ENCODE assay signal across 17 mouse cellular contexts in genomic region chr19:53801380-53801779, GRCm38 (mm10).
A peak's percentile ranks its signal among the peaks of the same experiment; 100 is the strongest.
DNase-seq lines count a peak whose midpoint lies in the region; ATAC-seq and TF ChIP-seq lines count a peak whose summit lies in the region.
"Had no signal": no experiment of that assay in that cellular context is flagged by ENCODE, and none has a peak within 500 bp of the region (broad histone marks: within the 10 kb centered on the region; RNA-seq: fewer than 3 reads in every experiment).

No protein-coding gene starts in this region.

- H3K4me1 ChIP-seq in heart, embryonic 16.5 days (ENCODE audit: control insufficient read depth, insufficient read depth, low read length), result peaks cover 78% of the 10 kb centered on the region
- H3K4me1 ChIP-seq in bone marrow, adult 2 months (ENCODE audit: control insufficient read depth, insufficient read depth, low read length), result peaks cover 7% of the 10 kb centered on the region
- H3K4me1 ChIP-seq in liver, postnatal 0 days (ENCODE audit: insufficient read depth), result peaks cover 18% of the 10 kb centered on the region

- H3K9ac ChIP-seq in heart, embryonic 16.5 days (ENCODE audit: low read length), result peak overlapping the region; percentile 49
- no peak overlapping the region for H3K9ac ChIP-seq in liver, postnatal 0 days (replicated peaks)
- H3K9ac ChIP-seq: hindbrain, embryonic 12.5 days; limb, embryonic 12.5 days; midbrain, embryonic 15.5 days had no signal

- 55% methylated on average over 5 of the region's 5 CpGs for WGBS in heart, embryonic 16.5 days
- WGBS in bone marrow, adult 2 months, result 71% methylated on average over 5 of the region's 5 CpGs
- WGBS in liver, postnatal 0 days (ENCODE audit: insufficient replicate concordance), result 76% methylated on average over 5 of the region's 5 CpGs

- no peak overlapping the region for H3K4me3 ChIP-seq in gastrocnemius, adult 2 months
- H3K4me3 ChIP-seq in heart, embryonic 16.5 days (ENCODE audit: low read length), result no peak overlapping the region
- H3K4me3 ChIP-seq in bone marrow, adult 2 months (replicated peaks; ENCODE audit: control insufficient read depth, low read depth, low read length), result no peak overlapping the region
- no peak overlapping the region for H3K4me3 ChIP-seq in liver, postnatal 0 days (ENCODE audit: low read depth, low read length)
- H3K4me3 ChIP-seq: forebrain, embryonic 10.5 days; hindbrain, embryonic 12.5 days; left cerebral cortex, adult 2 months; limb, embryonic 12.5 days; midbrain, embryonic 15.5 days had no signal

- TF ChIP-seq EP300 in liver, postnatal 0 days (IDR thresholded peaks at IDR 0.05; ENCODE audit: low read depth), result no peak

- no peak for DNase-seq in gastrocnemius, adult 2 months
- no peak for DNase-seq in gastrocnemius, adult 8-10 months (ENCODE audit: low spot score in 2 of 2)
- no peak for DNase-seq in heart, postnatal 14 days
- DNase-seq in liver, postnatal 0 days, result no peak
- no peak for DNase-seq in thymus, postnatal 25 days
- no peak for DNase-seq in urinary bladder, postnatal 25 days (ENCODE audit: low spot score)
- DNase-seq: cerebellum, adult 9-11 months; gastrocnemius, postnatal 25 days; thymus, adult 18-20 months had no signal

- H3K27me3 ChIP-seq in heart, embryonic 16.5 days (ENCODE audit: control insufficient read depth, insufficient read depth, low read length), result no peaks in the 10 kb centered on the region
- H3K27me3 ChIP-seq in liver, postnatal 0 days (ENCODE audit: insufficient read depth, low read length), result no peaks in the 10 kb centered on the region
- H3K27me3 ChIP-seq: hindbrain, embryonic 12.5 days; limb, embryonic 12.5 days; midbrain, embryonic 15.5 days had no signal

- no peak for TF ChIP-seq POLR2A in bone marrow, adult 2 months (IDR thresholded peaks at IDR 0.05; ENCODE audit: borderline replicate concordance, control insufficient read depth, low read depth, low read length)

- H3K9me3 ChIP-seq in heart, embryonic 16.5 days (replicated peaks; ENCODE audit: control insufficient read depth, low read length), result no peaks in the 10 kb centered on the region
- no peaks in the 10 kb centered on the region for H3K9me3 ChIP-seq in liver, postnatal 0 days (ENCODE audit: low read length)
- H3K9me3 ChIP-seq: forebrain, embryonic 10.5 days; hindbrain, embryonic 12.5 days; limb, embryonic 12.5 days; midbrain, embryonic 15.5 days had no signal

- intact Hi-C loops in gastrocnemius, adult 2 months (cut with DNase I), result no loop called here
- intact Hi-C loops in heart, postnatal 14 days (cut with DNase I), result no loop called here

- peak overlapping the region; percentile 27; the same call in 1 of the 2 replicates for H3K4me2 ChIP-seq in heart, embryonic 16.5 days (ENCODE audit: low read depth, low read length)
- H3K4me2 ChIP-seq in liver, postnatal 0 days (ENCODE audit: low read depth, low read length), result no peak overlapping the region; the same call in 1 of the 2 replicates
- H3K4me2 ChIP-seq: hindbrain, embryonic 12.5 days; limb, embryonic 12.5 days; midbrain, embryonic 15.5 days had no signal

- H3K36me3 ChIP-seq in heart, embryonic 16.5 days (ENCODE audit: control insufficient read depth, insufficient read depth), result no peaks in the 10 kb centered on the region
- H3K36me3 ChIP-seq in liver, postnatal 0 days (replicated peaks; ENCODE audit: insufficient read depth, low read length), result no peaks in the 10 kb centered on the region
- H3K36me3 ChIP-seq: forebrain, embryonic 10.5 days; hindbrain, embryonic 12.5 days; limb, embryonic 12.5 days; midbrain, embryonic 15.5 days had no signal

- TF ChIP-seq CTCF in gastrocnemius, adult 2 months (IDR thresholded peaks at IDR 0.05), result no peak
- no peak for TF ChIP-seq CTCF in bone marrow, adult 2 months (IDR thresholded peaks at IDR 0.05; ENCODE audit: control insufficient read depth, insufficient read depth, low read length)
- TF ChIP-seq CTCF in liver, postnatal 0 days (IDR thresholded peaks at IDR 0.05; ENCODE audit: low read depth), result no peak

- peak overlapping the region; percentile 53; the same call in 1 of the 2 replicates for H3K27ac ChIP-seq in gastrocnemius, adult 2 months
- peak overlapping the region; percentile 95 for H3K27ac ChIP-seq in heart, embryonic 16.5 days (ENCODE audit: low read length)
- peak overlapping the region; percentile 55 for H3K27ac ChIP-seq in bone marrow, adult 2 months (ENCODE audit: control insufficient read depth, insufficient read depth, low read depth, low read length, poor library complexity)
- 0 out of 2 replicates have a peak overlapping the region, but pooled peaks have one; percentile 34 for H3K27ac ChIP-seq in liver, postnatal 0 days (ENCODE audit: low read depth)
- H3K27ac ChIP-seq: forebrain, embryonic 10.5 days; hindbrain, embryonic 12.5 days; kidney, postnatal 0 days; left cerebral cortex, adult 2 months; limb, embryonic 12.5 days; midbrain, embryonic 15.5 days had no signal

- ATAC-seq in heart, embryonic 16.5 days (replicated peaks; ENCODE audit: extremely low read depth, insufficient read depth, low FRiP score), result no peak
- ATAC-seq in liver, postnatal 0 days, result no peak
- ATAC-seq: midbrain, embryonic 15.5 days had no signal

Comparison
In these comparisons a context has a peak if more than half of its experiments do, and no peak if none do; other contexts are left out.
1. H3K27ac ChIP-seq: peak in every context shown above with its lines; median percentile 95 in heart, embryonic 16.5 days; 55 in bone marrow, adult 2 months; 53 in gastrocnemius, adult 2 months; 34 in liver, postnatal 0 days.